Mouse (Mus musculus) ES-E14 (cell line): ENCODE measurements at regions not wholly inside any gene's neighbourhood (a gene's known extent, or its start where the extent isn't known, plus 50 kb on each side); places are given as distances from the start of the nearest gene placed in this dataset.

Experiments
- CHD2 ChIP-seq: IDR thresholded peaks from 2 replicates; pipeline ENCODE4 v1.6.1; 2014; ENCODE audit warnings: mild to moderate bottlenecking, low read depth, low read length, inconsistent platforms
- HCFC1 ChIP-seq: IDR thresholded peaks from 2 replicates; pipeline ENCODE4 v1.6.1; 2012; ENCODE audit warnings: low read length, inconsistent platforms, borderline replicate concordance; ENCODE audit not compliant: insufficient read depth
- MAFK ChIP-seq: IDR thresholded peaks from 2 replicates; pipeline ENCODE4 v1.6.1; 2014; ENCODE audit warnings: mild to moderate bottlenecking, low read depth, low read length, inconsistent platforms; ENCODE audit not compliant: insufficient read depth
- ZC3H11A ChIP-seq: IDR thresholded peaks from 2 replicates; pipeline ENCODE4 v1.6.1; 2012; ENCODE audit warnings: low read depth, mild to moderate bottlenecking, inconsistent platforms, low read length, borderline replicate concordance
- ZNF384 ChIP-seq: IDR thresholded peaks from 2 replicates; pipeline ENCODE4 v1.6.1; 2012; ENCODE audit warnings: low read depth, low read length, inconsistent platforms

GRCm38 (mm10) chr8:15490774-15491173, 444.9 kb upstream of the BB014433 start:
- TF ChIP-seq ZC3H11A: no peak
- no peak for TF ChIP-seq ZNF384
- no peak for TF ChIP-seq CHD2
- no peak for TF ChIP-seq HCFC1
- no peak for TF ChIP-seq MAFK
